Mouse (Mus musculus) testis, adult 2 months (tissue): ENCODE measurements around the gene Zcchc9. TPM values are rescaled to one million over a fixed set of nuclear protein-coding genes. Genes with fewer than 3 reads are reported as not detected.
"Not testable (repeated sequence)": the region's sequence is repeated elsewhere in the genome, so short reads cannot be mapped to it uniquely, and the experiment has no call there.

Experiments
- H3K27ac ChIP-seq: fragments of 200-500 bp; 2 replicates; pipeline ENCODE4 v1.5.1; 2012; ENCODE audit warnings: low read depth, low read length; ENCODE audit not compliant: control insufficient read depth, insufficient read depth
- H3K27me3 ChIP-seq: fragments of 200-500 bp; 2 replicates; pipeline ENCODE4 v1.6.1; 2012; ENCODE audit warnings: mild to moderate bottlenecking, low read length, moderate library complexity; ENCODE audit not compliant: control insufficient read depth, insufficient read depth
- H3K36me3 ChIP-seq: fragments of 200-500 bp; 2 replicates; pipeline ENCODE4 v1.6.1; 2012; ENCODE audit warnings: mild to moderate bottlenecking, low read length; ENCODE audit not compliant: control insufficient read depth, insufficient read depth
- H3K4me1 ChIP-seq: fragments of 200-500 bp; 2 replicates; pipeline ENCODE4 v1.6.1; 2012; ENCODE audit warnings: low read length; ENCODE audit not compliant: control insufficient read depth, insufficient read depth
- H3K4me3 ChIP-seq: fragments of 200-500 bp; 2 replicates; pipeline ENCODE4 v1.5.1; 2012; ENCODE audit warnings: low read depth, mild to moderate bottlenecking, low read length, moderate library complexity, mixed read lengths; ENCODE audit not compliant: control insufficient read depth
- CTCF ChIP-seq: fragments of 200-500 bp; IDR thresholded peaks from 2 replicates; pipeline ENCODE4 v1.5.1; 2012; ENCODE audit warnings: low read depth, mild to moderate bottlenecking, inconsistent platforms, low read length, moderate library complexity; ENCODE audit not compliant: control insufficient read depth, insufficient read depth, insufficient replicate concordance
- POLR2A ChIP-seq: fragments of 200-500 bp; IDR thresholded peaks from 2 replicates; pipeline ENCODE4 v1.6.1; 2012; ENCODE audit warnings: low read depth, mild to moderate bottlenecking, inconsistent platforms, low read length, moderate library complexity; ENCODE audit not compliant: control insufficient read depth
- polyA plus RNA-seq: library from polyadenylated mRNA; depleted of rRNA; stranded (reverse); fragments of >200 nt; gene quantifications from 2 replicates; pipeline ENCODE4 v1.2.3, GENCODE M21; 2012

Zcchc9 gene
- polyA plus RNA-seq, 1 experiment: 5.4 TPM

- Histone ChIP-seq H3K27me3 (no peaks in the 10 kb centered on the region), H3K4me3 (no peak overlapping the region), H3K36me3 (no peaks in the 10 kb centered on the region), H3K27ac (no peak overlapping the region), H3K4me1 (no peaks in the 10 kb centered on the region)
- TF ChIP-seq POLR2A (no peak), CTCF (no peak)
Observed at GRCm38 (mm10) chr13:91794926-91795436, 12.5 kb downstream of the Zcchc9 start.

GRCm38 (mm10) chr13:91792035-91792434, 15.5 kb downstream of the Zcchc9 start:
- Histone ChIP-seq H3K4me3 (no peak overlapping the region), H3K27ac (no peak overlapping the region), H3K27me3 (no peaks in the 10 kb centered on the region), H3K4me1 (no peaks in the 10 kb centered on the region), H3K36me3 (no peaks in the 10 kb centered on the region)
- TF ChIP-seq POLR2A (no peak), CTCF (no peak)

GRCm38 (mm10) chr13:91779892-91780291, 27.6 kb downstream of the Zcchc9 start:
- no peak for TF ChIP-seq POLR2A
- TF ChIP-seq CTCF: no peak
- no peaks in the 10 kb centered on the region for H3K4me1 ChIP-seq
- H3K4me3 ChIP-seq: no peak overlapping the region
- H3K36me3 ChIP-seq: no peaks in the 10 kb centered on the region
- no peaks in the 10 kb centered on the region for H3K27me3 ChIP-seq
- H3K27ac ChIP-seq: no peak overlapping the region

GRCm38 (mm10) chr13:91778092-91778491, 29.4 kb downstream of the Zcchc9 start:
- no peaks in the 10 kb centered on the region for H3K27me3 ChIP-seq
- H3K36me3 ChIP-seq: no peaks in the 10 kb centered on the region
- no peak overlapping the region for H3K27ac ChIP-seq
- H3K4me3 ChIP-seq: no peak overlapping the region
- TF ChIP-seq CTCF (no peak), POLR2A (no peak)
- H3K4me1 ChIP-seq: no peaks in the 10 kb centered on the region

- no peaks in the 10 kb centered on the region for H3K4me1 ChIP-seq
Observed at GRCm38 (mm10) chr13:91768683-91769651, 38.5 kb downstream of the Zcchc9 start.

GRCm38 (mm10) chr13:91765627-91766026, 41.9 kb downstream of the Zcchc9 start:
- H3K27me3 ChIP-seq: no peaks in the 10 kb centered on the region
- H3K4me3 ChIP-seq: no peak overlapping the region
- no peaks in the 10 kb centered on the region for H3K4me1 ChIP-seq
- no peak overlapping the region for H3K27ac ChIP-seq
- TF ChIP-seq CTCF (no peak), POLR2A (no peak)
- H3K36me3 ChIP-seq: no peaks in the 10 kb centered on the region

More at GRCm38 (mm10) chr13:91768683-91769651, 38.5 kb downstream of the Zcchc9 start:
- Histone ChIP-seq H3K27me3 (no peaks in the 10 kb centered on the region), H3K27ac (no peak overlapping the region), H3K4me3 (no peak overlapping the region), H3K36me3 (no peaks in the 10 kb centered on the region)
- TF ChIP-seq POLR2A: no peak
- TF ChIP-seq CTCF: no peak

GRCm38 (mm10) chr13:91763654-91764053, 43.9 kb downstream of the Zcchc9 start:
- not testable (repeated sequence) for H3K36me3 ChIP-seq, H3K4me3 ChIP-seq, H3K27ac ChIP-seq, H3K27me3 ChIP-seq, H3K4me1 ChIP-seq
